Mouse (Mus musculus) E14TG2a.4 (cell line): ENCODE results near the gene Fryl.

Source experiments
- H3K27me3 ChIP-seq: 2 replicates; pipeline ENCODE4 v1.6.1; 2014; ENCODE audit warnings: low read length, control low read depth; ENCODE audit not compliant: insufficient read depth
- H3K36me3 ChIP-seq: 2 replicates; pipeline ENCODE4 v1.6.1; 2014; ENCODE audit warnings: low read length, control low read depth; ENCODE audit not compliant: insufficient read depth
- H3K4me1 ChIP-seq: replicated peaks from 2 replicates; pipeline ENCODE4 v1.6.1; 2014; ENCODE audit warnings: low read depth, low read length, control low read depth
- H3K4me3 ChIP-seq: replicated peaks from 2 replicates; pipeline ENCODE4 v1.5.1; 2014; ENCODE audit warnings: mild to moderate bottlenecking, low read length
- H3K9me3 ChIP-seq: 2 replicates; pipeline ENCODE4 v1.6.1; 2014; ENCODE audit warnings: low read length, control low read depth
- CTCF ChIP-seq: conservative IDR thresholded peaks from 2 replicates; pipeline ENCODE4 v1.5.1; 2014; ENCODE audit warnings: low read length
- NANOG ChIP-seq: IDR thresholded peaks from 2 replicates; pipeline ENCODE4 v1.6.1; 2014; ENCODE audit warnings: borderline replicate concordance, low read length, mixed read lengths
- POU5F1 ChIP-seq: IDR thresholded peaks from 2 replicates; pipeline ENCODE4 v1.6.1; 2014; ENCODE audit warnings: low read length, borderline replicate concordance

Fryl gene

DNA sequence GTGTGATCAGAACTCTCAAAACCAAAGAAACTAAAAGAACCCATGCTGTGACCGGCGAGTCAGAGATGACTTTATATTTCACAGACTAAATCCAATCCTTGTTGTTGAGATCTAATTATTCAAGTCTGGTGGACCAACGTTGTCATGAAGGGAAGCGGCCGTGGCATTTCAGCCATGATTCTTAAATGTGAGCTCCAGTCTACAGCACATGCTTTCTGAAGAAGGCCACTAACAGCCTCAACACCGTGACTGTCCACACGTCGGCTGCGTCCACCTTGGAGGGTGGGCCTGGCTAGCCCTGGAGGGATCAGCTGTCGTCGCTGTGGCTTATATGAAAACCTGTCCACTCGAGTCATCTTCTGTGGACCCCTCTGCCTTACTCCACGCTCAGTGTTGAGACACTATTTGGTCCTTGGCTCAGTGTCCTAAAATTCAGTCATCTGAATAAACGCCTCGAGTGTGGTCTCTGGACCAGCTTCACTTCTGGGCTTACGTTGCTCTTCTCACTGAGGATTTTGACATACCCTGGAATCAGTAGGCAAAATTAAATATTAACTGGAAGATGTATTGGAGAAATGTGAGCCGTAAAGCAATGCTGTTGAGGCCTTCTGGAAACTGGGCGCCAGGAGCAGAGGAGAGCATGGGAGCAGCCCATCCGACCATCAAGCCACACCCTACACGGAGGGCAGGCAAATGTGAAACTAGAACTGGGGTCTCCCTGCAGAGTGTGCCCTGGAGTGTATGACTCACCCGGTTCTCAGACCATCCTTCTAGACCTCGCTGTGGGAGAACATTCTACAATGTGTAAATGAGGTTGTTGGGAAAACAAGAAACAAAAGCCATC lies 46.1 kb downstream of the Fryl start:
- peak overlapping the region; percentile 39 for H3K4me3 ChIP-seq
- 0 out of 2 replicates have a peak, but pooled peaks have one; percentile 9 for TF ChIP-seq NANOG
- no peak for TF ChIP-seq CTCF
- no peak for TF ChIP-seq POU5F1
- H3K9me3 ChIP-seq: no peaks in the 10 kb centered on the region

GRCm38 (mm10) chr5:73209201-73210096 lies 47.0 kb downstream of the Fryl start:
- H3K4me1 ChIP-seq: peaks cover 85% of the 10 kb centered on the region
- no peaks in the 10 kb centered on the region for H3K9me3 ChIP-seq
- TF ChIP-seq CTCF (no peak), NANOG (no peak), POU5F1 (no peak)
- H3K36me3 ChIP-seq: peaks cover 15% of the 10 kb centered on the region
- H3K27me3 ChIP-seq: no peaks in the 10 kb centered on the region
- H3K4me3 ChIP-seq: peak overlapping the region; percentile 4; the same call in 1 of the 2 replicates

More for the DNA sequence above, 46.1 kb downstream of the Fryl start:
- Histone ChIP-seq H3K36me3 (peaks cover 8% of the 10 kb centered on the region), H3K4me1 (peaks cover 94% of the 10 kb centered on the region), H3K27me3 (no peaks in the 10 kb centered on the region)

DNA sequence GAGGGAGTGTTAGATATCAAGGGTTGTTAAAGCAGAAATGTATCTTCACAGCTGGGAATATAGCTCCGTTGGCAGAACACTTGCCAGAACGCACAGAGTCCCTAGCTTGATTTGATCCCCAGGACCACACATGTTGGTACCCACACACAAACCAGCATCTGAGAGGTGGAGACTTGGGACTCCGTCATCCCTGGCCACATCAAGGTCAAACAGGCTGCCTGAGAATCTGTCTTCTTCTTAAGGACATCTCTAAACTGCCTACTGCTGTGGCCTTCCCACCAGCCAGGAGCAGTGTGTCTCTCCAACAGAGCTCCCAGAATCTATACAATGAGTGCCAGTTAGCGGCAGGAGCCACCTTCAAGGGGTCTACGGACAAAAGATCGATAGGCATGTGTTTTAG lies 47.8 kb downstream of the Fryl start:
- TF ChIP-seq NANOG (no peak), CTCF (no peak), POU5F1 (no peak)
- no peaks in the 10 kb centered on the region for H3K9me3 ChIP-seq
- peaks cover 77% of the 10 kb centered on the region for H3K4me1 ChIP-seq
- H3K27me3 ChIP-seq: no peaks in the 10 kb centered on the region
- H3K4me3 ChIP-seq: peak overlapping the region; percentile 24
- H3K36me3 ChIP-seq: peaks cover 21% of the 10 kb centered on the region

- Histone ChIP-seq H3K27me3 (no peaks in the 10 kb centered on the region), H3K4me3 (no peak overlapping the region), H3K36me3 (peaks cover 21% of the 10 kb centered on the region), H3K9me3 (no peaks in the 10 kb centered on the region), H3K4me1 (peaks cover 66% of the 10 kb centered on the region)
- TF ChIP-seq NANOG (no peak), POU5F1 (no peak)
Observed at GRCm38 (mm10) chr5:73206722-73207121, 49.7 kb downstream of the Fryl start.

- Histone ChIP-seq H3K4me1 (peaks cover 62% of the 10 kb centered on the region), H3K9me3 (no peaks in the 10 kb centered on the region), H3K36me3 (peaks cover 24% of the 10 kb centered on the region), H3K4me3 (no peak overlapping the region), H3K27me3 (no peaks in the 10 kb centered on the region)
- TF ChIP-seq CTCF (no peak), POU5F1 (no peak), NANOG (no peak)
Observed at GRCm38 (mm10) chr5:73205996-73206629, 50.3 kb downstream of the Fryl start.

- Histone ChIP-seq H3K9me3 (no peaks in the 10 kb centered on the region), H3K4me1 (peaks cover 56% of the 10 kb centered on the region), H3K36me3 (peaks cover 21% of the 10 kb centered on the region; the same call in 1 of the 2 replicates), H3K4me3 (no peak overlapping the region), H3K27me3 (no peaks in the 10 kb centered on the region)
- TF ChIP-seq CTCF: no peak
- no peak for TF ChIP-seq POU5F1
- TF ChIP-seq NANOG: no peak
Observed at GRCm38 (mm10) chr5:73205050-73205449, 51.4 kb downstream of the Fryl start.

- Histone ChIP-seq H3K36me3 (peaks cover 18% of the 10 kb centered on the region; the same call in 1 of the 2 replicates), H3K9me3 (no peaks in the 10 kb centered on the region), H3K27me3 (no peaks in the 10 kb centered on the region), H3K4me1 (peaks cover 42% of the 10 kb centered on the region), H3K4me3 (no peak overlapping the region)
- TF ChIP-seq POU5F1 (no peak), NANOG (no peak), CTCF (no peak)
Observed at GRCm38 (mm10) chr5:73202498-73202897, 53.9 kb downstream of the Fryl start.

- Histone ChIP-seq H3K36me3 (peaks cover 18% of the 10 kb centered on the region; the same call in 1 of the 2 replicates), H3K4me3 (no peak overlapping the region), H3K9me3 (no peaks in the 10 kb centered on the region), H3K27me3 (no peaks in the 10 kb centered on the region), H3K4me1 (peaks cover 39% of the 10 kb centered on the region)
- no peak for TF ChIP-seq CTCF
- TF ChIP-seq NANOG: no peak
- TF ChIP-seq POU5F1: no peak
Observed at GRCm38 (mm10) chr5:73202077-73202476, 54.3 kb downstream of the Fryl start.
